Mouse (Mus musculus) urinary bladder, postnatal 4 days (tissue): Measurements from ENCODE around the gene Mcrip1.
"Not testable (repeated sequence)": the region's sequence is repeated elsewhere in the genome, so short reads cannot be mapped to it uniquely, and the experiment has no call there.

Source experiments
- DNase-seq, 2 experiments: peaks; one replicate each; pipeline ENCODE4 v3.0.0; 2021 to 2022; ENCODE audit warnings: low spot score in 2 of 2

Mcrip1 gene

GRCm38 (mm10) chr11:120575046-120575445 lies 25.5 kb upstream of the Mcrip1 start:
- DNase-seq: no peak

DNA sequence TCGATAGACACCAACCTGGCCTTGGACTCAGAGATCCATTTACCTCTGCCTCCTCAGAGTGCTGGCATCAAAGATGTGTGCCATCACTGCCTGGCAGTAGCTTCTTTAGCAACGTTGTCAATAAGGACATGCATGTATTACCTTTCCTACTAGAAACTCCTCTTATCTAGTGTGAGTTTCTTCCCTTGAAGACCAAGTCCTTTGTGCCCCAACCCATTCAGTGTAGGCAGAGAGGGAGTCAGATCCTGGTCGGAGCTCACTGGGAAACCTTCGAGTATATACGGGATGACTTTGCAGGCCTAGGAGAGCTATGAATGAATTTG lies 24.7 kb upstream of the Mcrip1 start:
- DNase-seq: no peak

DNA sequence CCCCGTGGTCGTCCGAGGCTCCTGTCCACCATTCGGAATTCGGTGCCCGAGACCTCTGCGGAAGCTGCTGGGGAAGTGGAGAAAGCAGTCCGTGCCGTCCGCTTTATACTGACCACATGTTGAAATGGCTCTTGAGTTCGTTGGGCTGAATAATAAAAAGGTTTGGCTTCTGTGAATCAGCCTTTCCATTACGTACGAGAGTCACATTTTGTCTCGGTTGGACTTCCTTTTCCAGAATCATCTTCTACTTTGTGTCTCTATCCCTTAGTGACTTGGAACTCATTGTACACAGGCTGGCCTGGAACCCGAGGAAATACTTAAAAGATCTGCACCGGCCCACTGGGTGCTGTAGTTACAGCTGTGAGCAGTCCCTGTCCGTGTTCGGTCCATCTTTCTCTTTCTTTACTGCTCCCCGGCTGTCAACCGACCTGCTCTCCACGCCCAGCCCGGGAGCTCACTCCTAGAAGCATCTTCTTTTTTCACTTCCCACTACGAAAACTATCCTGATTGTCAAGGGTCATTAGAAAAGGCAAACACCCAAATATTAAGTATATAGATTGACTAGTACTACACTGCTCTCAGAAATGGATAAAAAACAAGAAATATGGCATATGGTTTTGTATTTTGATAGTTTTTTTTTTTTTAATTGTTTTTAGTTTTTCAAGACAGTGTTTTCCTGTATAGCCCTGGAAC lies 24.2 kb upstream of the Mcrip1 start:
- no peak for DNase-seq

DNA sequence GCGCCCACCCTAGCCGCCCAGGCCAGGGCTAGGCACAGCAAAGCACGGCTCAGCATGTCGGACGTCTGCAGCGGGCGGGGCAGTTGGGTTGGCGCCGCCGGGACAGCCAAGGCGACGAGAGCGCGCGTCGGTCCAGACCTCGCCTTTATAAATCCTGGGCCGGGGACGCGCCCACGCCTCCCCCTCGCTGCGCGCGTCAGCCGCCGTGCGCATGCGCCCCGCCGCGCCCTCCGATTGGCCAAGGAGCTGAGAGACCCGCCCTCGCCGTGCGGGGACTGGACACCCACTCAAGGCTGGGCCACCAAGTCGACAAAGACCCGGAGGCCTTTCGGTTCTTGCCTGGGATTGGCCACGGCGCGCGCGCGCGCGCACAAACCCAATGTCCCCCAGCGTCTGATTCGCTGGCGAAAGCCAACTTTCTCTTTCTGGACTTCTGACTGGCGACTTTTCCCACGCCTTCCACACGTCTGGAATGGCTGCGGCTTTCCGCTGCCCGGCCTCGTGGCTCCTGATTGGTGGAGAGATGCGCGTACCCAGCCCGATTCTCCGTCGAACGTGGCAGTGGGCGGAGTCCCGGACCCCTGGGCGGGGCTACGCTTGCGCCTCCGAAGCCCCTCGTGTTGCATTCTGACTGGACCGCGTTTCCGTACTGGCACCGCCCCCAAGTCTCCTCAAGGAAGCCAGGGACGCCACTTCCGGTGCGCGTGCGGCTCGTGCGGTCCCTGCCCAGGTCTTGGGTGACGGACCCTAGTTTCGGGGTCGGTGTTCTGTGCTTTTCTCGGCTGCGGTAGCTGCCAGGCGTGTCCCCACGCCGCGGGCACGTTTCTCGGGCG lies 23.4 kb upstream of the Mcrip1 start, which contains the start of gene P4hb:
TSS of gene P4hb (minus strand) at position 502 of the 833 bp plus-strand sequence.
- peak; percentile 100 for DNase-seq

DNA sequence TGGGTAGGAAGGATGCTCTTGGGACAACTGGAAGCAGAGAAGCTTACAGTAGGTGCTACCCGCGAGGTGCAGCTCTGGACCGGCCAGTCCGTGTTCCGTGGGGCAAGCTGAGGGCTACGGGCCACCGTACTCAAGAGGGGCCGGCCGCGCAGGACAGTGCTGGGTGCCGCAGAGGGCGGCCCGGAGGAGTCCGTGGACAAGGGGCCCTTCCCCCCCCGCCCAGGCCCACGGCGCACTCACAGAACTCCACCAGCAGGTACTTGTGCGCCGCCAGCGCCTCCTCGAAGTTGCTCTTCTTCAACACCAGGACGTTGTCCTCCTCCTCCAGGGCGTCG lies 22.9 kb upstream of the Mcrip1 start:
- DNase-seq: no peak

- no peak for DNase-seq
Measured at GRCm38 (mm10) chr11:120571754-120572416, 22.4 kb upstream of the Mcrip1 start.

- no peak for DNase-seq
Measured at GRCm38 (mm10) chr11:120571122-120571521, 21.6 kb upstream of the Mcrip1 start.

GRCm38 (mm10) chr11:120568324-120568723 lies 18.8 kb upstream of the Mcrip1 start:
- DNase-seq: no peak

- no peak for DNase-seq
Measured at GRCm38 (mm10) chr11:120565114-120565513, 15.6 kb upstream of the Mcrip1 start.

DNA sequence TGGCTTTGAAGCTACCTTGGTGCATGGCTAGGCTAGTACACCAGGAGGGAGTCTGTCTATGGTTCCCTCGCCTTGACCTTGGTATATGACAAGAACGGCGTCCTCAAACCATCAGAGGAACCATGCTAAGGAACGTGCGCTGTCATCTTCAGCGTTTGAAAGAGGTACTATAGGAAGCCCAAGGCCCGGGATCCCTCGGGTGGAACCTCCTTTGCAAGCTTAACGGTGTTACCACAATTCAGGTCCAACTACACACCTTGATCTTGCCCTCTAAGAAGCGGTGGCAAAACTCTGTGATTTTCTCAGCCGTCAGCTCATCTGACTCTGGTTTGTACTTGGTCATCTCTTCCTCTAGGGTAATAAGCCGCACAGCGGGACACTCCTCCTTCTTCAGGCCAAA lies 13.4 kb upstream of the Mcrip1 start:
- no peak for DNase-seq

DNA sequence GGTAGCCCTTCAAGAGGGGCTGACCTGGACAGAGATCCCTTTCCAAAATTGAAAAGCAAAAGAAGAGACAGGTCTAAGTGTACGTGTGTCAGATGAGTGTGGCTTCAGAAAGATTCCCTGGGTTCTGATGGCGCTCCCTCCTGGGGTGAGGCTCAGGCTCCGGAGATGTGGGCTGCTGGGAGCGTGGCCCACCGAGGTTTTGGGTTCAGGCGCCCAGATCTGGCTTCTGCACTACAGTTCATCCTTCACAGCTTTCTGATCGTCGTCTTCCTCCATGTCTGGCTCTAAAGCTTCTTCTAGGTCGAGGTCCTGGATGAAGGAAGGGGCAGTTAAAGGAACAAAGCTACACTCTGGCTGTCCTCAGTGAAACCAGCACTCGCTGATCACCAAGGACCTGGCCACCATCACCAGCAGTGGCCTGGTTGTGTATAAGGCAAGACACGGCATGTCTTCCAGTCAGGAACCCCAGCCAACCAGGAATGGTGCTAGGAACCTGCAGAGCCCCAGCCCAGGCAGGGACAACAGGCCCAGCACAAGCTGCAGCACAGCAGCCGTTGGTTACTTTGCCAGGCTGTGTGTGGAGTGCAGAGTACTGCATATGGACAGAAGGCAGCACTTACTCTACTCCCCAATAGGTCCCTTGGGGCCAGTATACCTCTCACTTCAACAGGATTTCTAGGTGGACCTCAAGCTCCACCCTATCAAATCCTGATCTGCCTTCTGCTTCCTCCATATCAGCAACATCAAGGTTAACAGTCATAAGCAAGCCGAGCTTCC lies 11.6 kb upstream of the Mcrip1 start:
- no peak for DNase-seq

- DNase-seq: not testable (repeated sequence)
Measured at GRCm38 (mm10) chr11:120558843-120559242, 9.3 kb upstream of the Mcrip1 start.

- no peak for DNase-seq
Measured at GRCm38 (mm10) chr11:120555260-120555659, 5.7 kb upstream of the Mcrip1 start.

- DNase-seq: no peak
Measured at GRCm38 (mm10) chr11:120554834-120555233, 5.3 kb upstream of the Mcrip1 start.

DNA sequence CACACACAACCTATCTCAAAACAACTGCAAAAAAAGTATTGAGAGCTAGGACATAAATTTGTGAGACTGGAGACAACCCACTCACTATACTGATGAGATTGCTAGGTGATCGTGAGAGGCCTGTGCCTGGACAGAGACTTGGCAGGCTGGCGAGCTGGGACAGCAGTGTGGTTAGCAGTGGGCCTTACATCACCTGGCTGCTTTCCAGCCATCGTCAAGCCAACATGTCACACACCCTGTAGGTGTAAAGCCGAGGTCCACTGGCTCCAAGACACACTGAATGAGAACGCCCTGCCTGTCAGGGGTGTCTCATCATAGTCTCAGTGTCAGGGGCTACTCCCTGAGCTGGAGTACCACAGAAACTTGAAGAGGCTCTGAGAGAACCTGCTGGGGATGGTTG lies 3.2 kb upstream of the Mcrip1 start:
- no peak for DNase-seq

DNA sequence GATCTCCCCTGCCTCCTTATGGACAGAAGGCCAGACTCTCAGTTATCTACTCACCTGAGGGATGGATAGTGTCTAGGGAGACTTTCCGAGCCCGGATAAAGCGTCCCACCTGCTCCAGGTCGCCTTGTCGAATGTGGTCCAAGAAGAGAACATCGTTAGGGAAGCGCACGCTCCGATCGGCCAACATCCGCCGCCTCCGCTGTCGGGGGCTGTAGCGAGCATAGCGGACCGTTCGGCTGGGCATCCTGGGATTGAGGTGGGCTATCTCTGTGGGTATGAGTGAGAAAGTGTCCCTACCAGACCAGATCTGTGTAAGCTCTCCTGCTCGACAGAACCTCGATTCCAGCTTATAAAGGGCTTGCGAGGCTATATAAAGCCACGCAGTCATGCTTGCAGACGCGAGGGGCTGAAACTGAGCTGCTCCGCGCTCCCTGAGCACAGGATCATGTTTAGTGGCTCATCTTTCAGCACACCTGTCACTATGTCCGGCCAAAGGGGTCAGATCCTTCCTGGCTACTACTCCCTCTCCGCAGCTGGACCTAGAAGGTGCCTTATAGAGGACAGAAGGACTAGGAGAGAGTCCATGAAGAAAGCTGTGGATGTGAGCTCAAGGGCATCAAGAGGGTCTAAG lies 1.4 kb upstream of the Mcrip1 start, which contains the start of gene Ppp1r27:
TSS of gene Ppp1r27 (minus strand) at position 323 of the 631 bp plus-strand sequence.
- DNase-seq: no peak

GRCm38 (mm10) chr11:120549986-120550809 lies 671 bp upstream of the Mcrip1 start:
- DNase-seq: no peak

DNA sequence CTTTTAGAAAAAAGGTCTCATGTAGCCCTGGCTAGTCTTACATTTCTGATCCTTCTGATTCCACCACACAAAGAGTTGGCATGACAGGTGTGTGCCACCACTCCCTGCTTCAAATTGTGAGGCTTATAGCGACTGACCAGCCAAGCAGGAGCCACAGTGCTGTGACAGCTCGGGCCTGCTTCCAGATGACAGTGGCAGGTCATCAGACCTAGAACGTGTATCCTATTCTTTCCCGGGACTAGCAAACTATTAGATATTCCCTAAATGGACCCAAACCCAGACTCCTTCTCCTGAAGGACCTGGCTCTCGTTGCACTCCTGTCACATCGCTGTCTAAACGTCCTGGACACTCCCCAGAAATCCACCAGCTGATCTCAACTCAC lies 750 bp downstream of the Mcrip1 start:
- DNase-seq: no peak

GRCm38 (mm10) chr11:120548214-120548613 lies 1.3 kb downstream of the Mcrip1 start:
- no peak for DNase-seq

- no peak for DNase-seq
Measured at GRCm38 (mm10) chr11:120547469-120547868, 2.1 kb downstream of the Mcrip1 start.

DNA sequence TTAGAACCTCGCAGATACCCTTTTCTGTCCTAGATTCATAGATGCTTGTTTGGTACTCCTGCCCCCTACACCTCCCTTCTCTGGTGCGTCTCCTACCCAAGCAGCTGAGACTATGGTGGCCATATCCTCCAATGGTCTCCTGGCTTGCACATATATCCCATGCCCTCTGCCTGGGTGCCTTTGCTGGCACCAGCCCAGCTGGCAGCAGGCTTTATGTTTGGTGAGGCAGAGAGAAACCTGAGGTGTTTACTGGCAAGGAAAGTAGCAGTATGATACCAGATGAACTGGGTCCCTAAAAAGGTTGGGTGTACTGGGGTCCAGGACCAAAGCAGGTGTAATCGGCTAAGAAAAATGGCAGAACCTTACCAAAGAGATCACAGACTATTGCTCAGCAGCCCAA lies 3.6 kb downstream of the Mcrip1 start:
- DNase-seq: no peak
